Mouse (Mus musculus) kidney, embryonic 16.5 days (tissue): ENCODE measurements around the gene Kmt5a. TPM values are rescaled to one million over a fixed set of nuclear protein-coding genes. Genes with fewer than 3 reads are reported as not detected.

Experiments used
- ATAC-seq: fragments of 200-750 bp; cut with Nextera tagmentation; 2 replicates; pipeline ENCODE4 v1.8.0; 2017; ENCODE audit warnings: moderate TSS enrichment; ENCODE audit not compliant: low FRiP score, low TSS enrichment
- H3K27ac ChIP-seq: fragments of 300-500 bp; sonication (generic); 2 replicates; pipeline ENCODE4 v1.5.1; 2014; ENCODE audit warnings: low read length
- H3K27me3 ChIP-seq: fragments of 300-500 bp; sonication (generic); 2 replicates; pipeline ENCODE4 v1.6.1; 2014; ENCODE audit warnings: low read length, control low read depth, mixed read lengths; ENCODE audit not compliant: insufficient read depth
- H3K36me3 ChIP-seq: fragments of 300-500 bp; sonication (generic); 2 replicates; pipeline ENCODE4 v1.6.1; 2014; ENCODE audit warnings: low read length, control low read depth, mixed read lengths; ENCODE audit not compliant: insufficient read depth
- H3K4me1 ChIP-seq: fragments of 300-500 bp; sonication (generic); 2 replicates; pipeline ENCODE4 v1.6.1; 2014; ENCODE audit warnings: low read length, control low read depth, mixed read lengths; ENCODE audit not compliant: insufficient read depth
- H3K4me2 ChIP-seq: fragments of 300-500 bp; sonication (generic); replicated peaks from 2 replicates; pipeline ENCODE4 v1.6.1; 2014; ENCODE audit warnings: low read depth, low read length
- H3K4me3 ChIP-seq: fragments of 300-500 bp; sonication (generic); 2 replicates; pipeline ENCODE4 v1.5.1; 2014; ENCODE audit warnings: mild to moderate bottlenecking, low read length
- H3K9ac ChIP-seq: fragments of 300-500 bp; sonication (generic); replicated peaks from 2 replicates; pipeline ENCODE4 v1.6.1; 2014; ENCODE audit warnings: low read length
- H3K9me3 ChIP-seq: fragments of 300-500 bp; sonication (generic); 2 replicates; pipeline ENCODE4 v1.6.1; 2016; ENCODE audit warnings: low read length, control low read depth
- WGBS: fragments of 180-500 bp; shearing (Covaris S2); extraction: QIAGEN DNeasy Blood & Tissue Kit; methylation state at CpG from one replicate; pipeline ENCODE4 v1.1.7; 2014; 5-methylcytosine and 5-hydroxymethylcytosine counted together
- polyA plus RNA-seq: library from polyadenylated mRNA; unstranded; fragments of >200 nt; fragmentation: Nextera tagmentation; extraction: Ambion mirVana; gene quantifications from 2 replicates; pipeline ENCODE4 v1.2.1, GENCODE M21; 2015

The Kmt5a gene
- polyA plus RNA-seq: 30.7 and 38.1 TPM in 2 replicates

DNA sequence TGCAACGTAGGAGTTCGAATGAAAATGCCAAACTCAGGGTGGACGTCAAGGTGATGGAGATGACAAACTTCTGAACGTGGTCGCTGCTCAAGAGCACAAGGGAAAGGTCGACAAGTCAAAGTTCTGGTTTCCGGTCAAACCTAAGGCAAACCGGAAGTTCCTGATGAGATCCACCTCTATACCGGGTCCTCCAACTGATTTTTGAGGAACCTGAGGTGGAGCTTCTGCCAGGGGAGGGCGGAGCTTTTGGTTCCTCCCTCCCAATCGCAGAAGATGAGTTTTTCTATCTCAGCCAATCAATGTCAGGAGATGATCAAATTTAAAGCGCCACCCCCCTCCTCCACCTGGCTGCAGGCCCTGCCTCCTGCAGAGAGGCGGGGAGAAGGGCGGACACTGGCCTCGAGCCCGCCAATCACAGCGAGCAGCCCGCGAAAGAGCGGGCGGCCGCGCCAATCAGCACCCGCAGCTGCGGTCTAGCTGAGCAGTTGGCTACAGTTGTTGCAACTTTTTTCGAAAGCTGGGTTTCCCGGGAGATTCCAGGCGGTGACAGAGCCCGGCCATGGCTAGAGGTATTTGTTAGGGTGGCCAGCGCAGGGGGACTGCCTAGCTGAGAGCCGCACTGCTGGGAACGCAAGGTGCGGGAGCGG, at the start of gene Kmt5a:
Gene Kmt5a (plus strand): TSS at position 484 of the 647 bp plus-strand sequence.
- ATAC-seq: peak; percentile 99
- WGBS: under 1% methylated on average over 34 of the region's 34 CpGs
- H3K9ac ChIP-seq: peak within 1 kb of the TSS; percentile 83

DNA sequence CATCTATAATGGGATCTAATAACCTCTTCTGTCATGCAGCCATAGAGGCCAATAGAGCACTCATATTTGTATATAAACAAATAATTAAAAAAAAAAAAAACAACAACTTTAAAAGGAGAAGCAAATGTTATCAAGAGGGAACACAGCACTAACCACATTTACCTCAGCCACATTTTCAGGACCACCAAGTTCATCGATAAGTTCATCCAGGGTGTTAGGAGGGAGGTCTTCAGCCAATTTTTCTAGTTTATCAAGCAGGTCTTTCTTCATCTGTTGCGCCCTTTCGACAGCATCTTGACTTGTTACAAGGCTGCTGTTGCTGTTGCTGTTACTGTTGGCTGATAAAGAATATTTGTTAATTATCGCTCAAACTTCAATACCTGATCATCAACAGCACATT, 47.3 kb upstream of the Kmt5a start:
- Histone ChIP-seq H3K9ac (no peak overlapping the region), H3K4me3 (no peak overlapping the region), H3K27me3 (no peaks in the 10 kb centered on the region), H3K9me3 (no peaks in the 10 kb centered on the region), H3K4me2 (no peak overlapping the region), H3K36me3 (peaks cover 62% of the 10 kb centered on the region), H3K4me1 (no peaks in the 10 kb centered on the region), H3K27ac (no peak overlapping the region)
- no peak for ATAC-seq
- over 99% methylated on average over 4 of the region's 4 CpGs for WGBS

More for the DNA sequence above, at the start of gene Kmt5a:
- Histone ChIP-seq H3K27me3 (no peaks in the 10 kb centered on the region), H3K27ac (peak within 1 kb of the TSS; percentile 97), H3K4me3 (peak within 1 kb of the TSS; percentile 76), H3K4me1 (peaks cover 16% of the 10 kb centered on the region), H3K4me2 (peak within 1 kb of the TSS; percentile 77), H3K36me3 (no peaks in the 10 kb centered on the region), H3K9me3 (no peaks in the 10 kb centered on the region)

DNA sequence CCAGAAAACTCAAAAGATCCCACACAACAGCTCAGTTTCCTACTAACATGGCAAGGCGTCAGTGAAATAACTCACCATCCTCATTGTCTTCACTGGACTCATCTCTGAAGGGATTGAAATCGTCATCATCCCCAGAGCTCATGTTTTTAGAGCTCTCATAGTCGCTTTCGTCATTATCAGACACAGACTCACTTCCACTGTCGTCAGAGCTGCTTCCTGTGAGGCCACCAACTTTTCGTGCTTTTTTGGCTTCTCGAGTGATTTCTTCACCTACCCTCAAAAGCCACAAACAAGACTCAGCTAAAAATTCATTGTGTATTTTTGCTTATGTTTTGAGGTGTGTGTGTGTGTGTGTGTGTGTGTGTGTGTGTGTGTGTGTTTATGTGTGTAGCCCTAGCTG, 46.0 kb upstream of the Kmt5a start:
- Histone ChIP-seq H3K9ac (no peak overlapping the region), H3K27me3 (no peaks in the 10 kb centered on the region), H3K27ac (no peak overlapping the region), H3K4me1 (no peaks in the 10 kb centered on the region), H3K9me3 (no peaks in the 10 kb centered on the region), H3K4me2 (no peak overlapping the region), H3K4me3 (no peak overlapping the region), H3K36me3 (peaks cover 63% of the 10 kb centered on the region)
- ATAC-seq: no peak
- WGBS: 93% methylated on average over 7 of the region's 7 CpGs

DNA sequence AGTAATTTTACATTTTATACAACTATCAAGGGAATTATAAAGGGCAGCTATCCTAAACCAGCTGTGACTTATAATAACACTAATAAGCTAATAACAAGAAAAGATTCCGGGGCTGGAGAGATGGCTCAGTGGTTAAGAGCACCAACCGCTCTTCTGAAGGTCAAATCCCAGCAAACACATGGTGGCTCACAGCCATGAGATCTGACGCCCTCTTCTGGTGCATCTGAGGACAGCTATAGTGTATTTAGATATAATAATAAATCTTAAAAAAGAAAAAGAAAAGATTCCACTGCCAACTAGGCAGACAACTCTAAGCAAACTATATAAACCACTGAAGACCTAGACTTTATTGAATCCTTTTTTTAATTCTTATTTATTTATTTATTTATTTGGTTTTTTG, 28.9 kb upstream of the Kmt5a start:
- Histone ChIP-seq H3K4me3 (no peak overlapping the region), H3K9ac (no peak overlapping the region), H3K9me3 (no peaks in the 10 kb centered on the region), H3K36me3 (peaks cover 43% of the 10 kb centered on the region), H3K4me2 (no peak overlapping the region), H3K27ac (no peak overlapping the region), H3K27me3 (no peaks in the 10 kb centered on the region), H3K4me1 (no peaks in the 10 kb centered on the region)
- ATAC-seq: no peak
- WGBS: 89% methylated on average over 3 of the region's 3 CpGs

DNA sequence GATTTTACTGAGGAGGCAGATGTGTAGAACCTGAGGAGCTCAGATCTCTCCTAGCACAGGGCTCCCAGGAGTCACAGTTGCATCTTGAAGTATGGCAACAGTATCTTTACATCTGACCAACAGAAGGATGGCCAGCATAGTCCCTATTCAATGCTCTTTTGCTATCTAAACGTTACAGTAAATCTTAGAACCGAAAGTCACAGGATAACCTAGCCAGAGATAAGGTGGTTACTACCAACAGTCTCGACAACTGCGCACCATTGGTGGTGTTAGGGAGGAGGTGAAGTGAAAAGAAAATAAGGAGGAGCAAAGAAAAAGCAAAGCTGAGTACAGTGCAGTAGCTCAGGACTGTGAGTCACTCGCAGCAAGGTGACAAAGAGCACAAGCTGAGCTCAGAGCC, 27.6 kb upstream of the Kmt5a start:
- H3K9ac ChIP-seq: no peak overlapping the region
- WGBS: 86% methylated on average over 5 of the region's 5 CpGs
- no peaks in the 10 kb centered on the region for H3K4me1 ChIP-seq
- H3K36me3 ChIP-seq: peaks cover 33% of the 10 kb centered on the region
- H3K27ac ChIP-seq: no peak overlapping the region
- no peaks in the 10 kb centered on the region for H3K9me3 ChIP-seq
- H3K4me3 ChIP-seq: no peak overlapping the region
- no peak overlapping the region for H3K4me2 ChIP-seq
- no peak for ATAC-seq
- H3K27me3 ChIP-seq: no peaks in the 10 kb centered on the region

DNA sequence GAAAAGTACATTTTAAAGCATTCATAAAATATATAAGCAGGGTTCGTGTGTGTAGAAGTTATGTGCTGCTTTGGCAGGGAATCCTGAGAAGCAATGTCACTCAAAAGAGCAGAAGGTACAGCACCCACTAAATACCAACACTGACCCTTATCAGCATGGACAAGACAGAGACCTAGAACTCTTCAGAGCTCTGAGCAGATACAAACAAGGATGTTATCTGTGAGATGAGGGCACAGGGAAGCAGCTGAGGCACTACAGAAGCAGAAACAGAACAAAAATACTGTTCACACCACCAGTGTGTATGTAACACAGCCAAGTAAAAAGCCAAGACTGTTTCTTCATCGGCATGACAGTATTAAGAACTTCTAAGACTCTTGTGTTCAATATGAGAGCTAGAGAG, 20.8 kb upstream of the Kmt5a start:
- Histone ChIP-seq H3K27me3 (no peaks in the 10 kb centered on the region), H3K27ac (no peak overlapping the region), H3K4me3 (no peak overlapping the region), H3K9ac (no peak overlapping the region), H3K36me3 (peaks cover 7% of the 10 kb centered on the region; the same call in 1 of the 2 replicates), H3K9me3 (no peaks in the 10 kb centered on the region), H3K4me2 (no peak overlapping the region), H3K4me1 (peaks cover 2% of the 10 kb centered on the region; the same call in 1 of the 2 replicates)
- WGBS: 94% methylated on average over 2 of the region's 2 CpGs
- ATAC-seq: no peak

DNA sequence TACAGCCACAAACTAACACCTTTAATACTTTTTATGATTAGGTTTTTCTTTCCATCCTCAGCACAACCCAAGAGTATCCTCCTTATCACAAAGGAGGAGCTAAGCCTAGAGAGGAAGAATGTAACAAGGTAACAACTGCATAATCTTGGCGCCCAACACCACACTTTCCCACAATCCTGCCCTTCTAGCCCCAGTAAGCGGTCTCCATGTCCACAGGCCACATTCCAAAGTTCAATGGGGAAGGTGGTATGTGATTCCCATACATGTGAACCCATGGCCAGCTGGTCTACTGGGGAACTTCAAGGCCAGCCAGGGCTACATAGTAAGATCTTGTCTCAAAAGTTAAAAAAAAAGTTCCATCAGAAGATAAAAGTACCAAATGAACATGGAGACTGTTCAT, 17.9 kb upstream of the Kmt5a start:
- Histone ChIP-seq H3K27ac (no peak overlapping the region), H3K4me1 (peaks cover 10% of the 10 kb centered on the region; the same call in 1 of the 2 replicates), H3K4me3 (no peak overlapping the region), H3K9ac (no peak overlapping the region), H3K27me3 (no peaks in the 10 kb centered on the region), H3K9me3 (no peaks in the 10 kb centered on the region), H3K4me2 (no peak overlapping the region), H3K36me3 (peaks cover 4% of the 10 kb centered on the region; the same call in 1 of the 2 replicates)
- no peak for ATAC-seq
- 93% methylated on average over 2 of the region's 2 CpGs for WGBS

DNA sequence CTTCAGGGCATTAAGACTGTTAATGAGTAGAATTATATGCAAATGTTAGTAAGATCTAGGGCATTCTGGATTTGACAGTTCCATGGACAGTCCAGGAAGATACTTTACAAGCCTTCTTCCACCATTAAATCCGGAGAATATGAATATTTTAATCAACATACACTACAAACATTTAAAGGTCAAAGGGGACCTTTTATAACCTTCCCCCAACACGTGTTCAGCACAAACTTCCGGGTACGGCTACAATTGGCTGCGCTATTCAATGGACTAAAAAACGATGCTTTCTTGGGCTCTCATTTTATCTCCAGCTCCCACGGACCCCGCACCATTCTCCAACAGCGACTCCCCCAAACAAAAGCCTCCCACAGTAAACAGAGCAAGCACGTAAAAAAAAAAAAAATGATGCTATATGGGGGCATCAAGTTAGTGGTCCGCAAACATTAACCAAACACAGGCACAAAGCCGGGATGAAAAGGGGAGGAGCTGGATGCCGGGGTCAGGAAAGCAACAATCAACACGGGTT, 15.5 kb upstream of the Kmt5a start:
- peaks cover 10% of the 10 kb centered on the region; the same call in 1 of the 2 replicates for H3K4me1 ChIP-seq
- no peaks in the 10 kb centered on the region; the same call in 1 of the 2 replicates for H3K36me3 ChIP-seq
- no peaks in the 10 kb centered on the region for H3K9me3 ChIP-seq
- peak overlapping the region; percentile 93 for H3K9ac ChIP-seq
- no peak for ATAC-seq
- 2% methylated on average over 14 of the region's 14 CpGs for WGBS
- peak overlapping the region; percentile 99 for H3K4me3 ChIP-seq
- H3K27ac ChIP-seq: peak overlapping the region; percentile 70
- no peaks in the 10 kb centered on the region for H3K27me3 ChIP-seq
- H3K4me2 ChIP-seq: peak overlapping the region; percentile 70

DNA sequence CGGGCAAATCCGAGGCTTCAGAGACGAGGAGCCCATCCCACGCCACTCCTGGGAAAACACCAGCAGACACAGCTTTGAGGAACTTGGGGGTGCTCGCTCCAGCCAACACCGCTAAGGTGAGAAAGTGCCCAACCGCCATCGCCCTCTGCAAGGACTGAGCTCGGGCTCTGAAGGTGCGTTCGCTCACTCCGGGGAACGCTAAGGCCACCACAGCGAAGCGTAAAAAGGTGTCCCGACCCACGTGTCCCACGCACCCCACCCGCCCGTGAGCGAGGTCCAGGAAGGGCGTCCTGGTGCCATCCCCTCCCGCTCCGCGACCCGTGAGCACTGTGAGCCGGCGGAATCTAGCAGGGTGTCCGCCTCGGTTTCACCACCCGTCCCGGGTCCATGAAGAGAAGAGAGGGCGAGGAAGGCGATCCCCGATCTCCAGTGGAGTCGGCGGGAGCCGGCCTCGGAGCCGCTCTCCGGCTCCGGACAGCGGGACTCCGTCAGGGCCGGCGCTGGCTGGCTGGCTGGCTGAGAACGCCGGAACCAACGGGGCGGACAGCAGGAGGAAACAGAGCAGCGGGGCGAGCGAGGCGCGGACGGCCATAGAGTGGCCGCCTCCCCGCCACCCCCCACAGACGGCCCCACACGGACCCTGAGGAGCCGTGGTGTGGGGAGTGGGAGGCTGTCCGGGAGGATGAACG, 14.9 kb upstream of the Kmt5a start:
- H3K36me3 ChIP-seq: no peaks in the 10 kb centered on the region
- no peaks in the 10 kb centered on the region for H3K27me3 ChIP-seq
- no peaks in the 10 kb centered on the region for H3K9me3 ChIP-seq
- peak; percentile 84 for ATAC-seq
- peaks cover 10% of the 10 kb centered on the region; the same call in 1 of the 2 replicates for H3K4me1 ChIP-seq
- under 1% methylated on average over 62 of the region's 63 CpGs for WGBS
- H3K4me2 ChIP-seq: peak overlapping the region; percentile 70
- peak overlapping the region; percentile 99 for H3K4me3 ChIP-seq
- peak overlapping the region; percentile 70 for H3K27ac ChIP-seq
- H3K9ac ChIP-seq: peak overlapping the region; percentile 93
